Mouse (Mus musculus) stomach, embryonic 16.5 days (tissue): ENCODE measurements around the gene Cd8a. TPM values are rescaled to one million over a fixed set of nuclear protein-coding genes. Genes with fewer than 3 reads are reported as not detected.

Source experiments
- ATAC-seq: fragments of 200-750 bp; cut with Nextera tagmentation; 2 replicates; pipeline ENCODE4 v1.8.0; 2017; ENCODE audit warnings: moderate number of reproducible peaks, moderate TSS enrichment; ENCODE audit not compliant: insufficient read depth, low FRiP score
- H3K27ac ChIP-seq: fragments of 300-500 bp; sonication (generic); 2 replicates; pipeline ENCODE4 v1.5.1; 2014; ENCODE audit warnings: low read length
- H3K27me3 ChIP-seq: fragments of 300-500 bp; sonication (generic); 2 replicates; pipeline ENCODE4 v1.6.1; 2014; ENCODE audit warnings: low read length, control low read depth, mixed read lengths; ENCODE audit not compliant: control insufficient read depth, insufficient read depth
- H3K36me3 ChIP-seq: fragments of 300-500 bp; sonication (generic); 2 replicates; pipeline ENCODE4 v1.6.1; 2014; ENCODE audit warnings: low read length; ENCODE audit not compliant: control insufficient read depth, insufficient read depth
- H3K4me1 ChIP-seq: fragments of 300-500 bp; sonication (generic); 2 replicates; pipeline ENCODE4 v1.6.1; 2014; ENCODE audit warnings: low read length, control low read depth, mixed read lengths; ENCODE audit not compliant: control insufficient read depth, insufficient read depth
- H3K4me2 ChIP-seq: fragments of 300-500 bp; sonication (generic); 2 replicates; pipeline ENCODE4 v1.6.1; 2014; ENCODE audit warnings: low read depth, low read length, mixed read lengths
- H3K4me3 ChIP-seq: fragments of 300-500 bp; sonication (generic); replicated peaks from 2 replicates; pipeline ENCODE4 v1.5.1; 2014; ENCODE audit warnings: mild to moderate bottlenecking, low read length
- H3K9ac ChIP-seq: fragments of 300-500 bp; sonication (generic); 2 replicates; pipeline ENCODE4 v1.6.1; 2014; ENCODE audit warnings: low read length
- H3K9me3 ChIP-seq: fragments of 300-500 bp; sonication (generic); replicated peaks from 2 replicates; pipeline ENCODE4 v1.6.1; 2016; ENCODE audit warnings: low read length, control low read depth; ENCODE audit not compliant: control insufficient read depth
- WGBS: fragments of 180-500 bp; shearing (Covaris S2); extraction: QIAGEN DNeasy Blood & Tissue Kit; methylation state at CpG from one replicate; pipeline ENCODE4 v1.1.7; 2014; 5-methylcytosine and 5-hydroxymethylcytosine counted together
- polyA plus RNA-seq: library from polyadenylated mRNA; unstranded; fragments of >200 nt; fragmentation: Nextera tagmentation; extraction: Ambion mirVana; gene quantifications from 2 replicates; pipeline ENCODE4 v1.2.1, GENCODE M21; 2015

The Cd8a gene
- polyA plus RNA-seq, 1 experiment from 2014 or later = not detected

DNA sequence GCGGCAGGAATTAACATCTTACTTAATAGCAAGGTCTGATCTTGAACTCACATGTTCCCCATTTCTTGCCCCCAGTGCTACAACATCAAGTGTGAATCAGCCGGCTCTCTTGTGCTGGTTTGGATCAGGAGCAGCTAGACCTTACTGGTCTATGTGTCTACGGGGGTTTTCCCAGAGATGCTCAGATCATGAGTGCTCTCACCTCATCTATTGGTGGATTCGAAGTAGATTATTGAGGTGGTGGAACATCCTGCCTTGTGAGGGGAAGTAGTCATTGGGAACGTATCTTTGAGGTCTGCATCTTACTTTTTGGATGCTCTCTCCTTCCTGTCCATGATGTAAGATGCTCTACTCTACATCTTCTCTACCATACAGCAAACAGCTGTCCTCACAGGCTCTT is 8.4 kb downstream of the Cd8a start:
- Histone ChIP-seq H3K4me3 (no peak overlapping the region), H3K4me2 (no peak overlapping the region), H3K9me3 (no peaks in the 10 kb centered on the region), H3K36me3 (no peaks in the 10 kb centered on the region), H3K9ac (no peak overlapping the region), H3K4me1 (no peaks in the 10 kb centered on the region), H3K27ac (no peak overlapping the region), H3K27me3 (no peaks in the 10 kb centered on the region)
- WGBS = 87% methylated on average over 5 of the region's 5 CpGs
- no peak for ATAC-seq

DNA sequence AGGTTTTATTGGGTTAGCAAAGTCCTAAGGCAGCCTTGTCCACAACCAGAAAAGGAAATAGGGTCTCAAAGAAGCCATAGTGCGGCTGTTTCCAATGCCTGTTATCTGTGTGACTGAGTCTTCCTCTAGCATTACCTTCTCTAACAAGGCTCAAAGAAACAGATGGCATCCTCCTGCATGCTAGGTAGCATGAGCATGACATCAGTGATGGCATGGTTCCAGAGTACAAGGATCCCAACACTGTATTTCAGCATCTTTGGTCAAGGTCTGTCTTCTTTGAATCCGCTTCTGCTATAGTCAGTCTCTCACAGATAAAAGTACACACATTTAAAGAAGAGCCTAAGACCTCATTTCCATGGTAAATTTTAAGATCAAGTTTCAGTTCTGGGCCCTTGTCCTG is 17.3 kb downstream of the Cd8a start:
- Histone ChIP-seq H3K4me1 (no peaks in the 10 kb centered on the region), H3K4me2 (no peak overlapping the region), H3K9me3 (no peaks in the 10 kb centered on the region), H3K27me3 (no peaks in the 10 kb centered on the region), H3K36me3 (0 out of 2 replicates have a peak, but pooled peaks cover 5% of the 10 kb centered on the region), H3K27ac (no peak overlapping the region), H3K9ac (no peak overlapping the region), H3K4me3 (no peak overlapping the region)
- no peak for ATAC-seq
- 91% methylated on average over 2 of the region's 2 CpGs for WGBS

DNA sequence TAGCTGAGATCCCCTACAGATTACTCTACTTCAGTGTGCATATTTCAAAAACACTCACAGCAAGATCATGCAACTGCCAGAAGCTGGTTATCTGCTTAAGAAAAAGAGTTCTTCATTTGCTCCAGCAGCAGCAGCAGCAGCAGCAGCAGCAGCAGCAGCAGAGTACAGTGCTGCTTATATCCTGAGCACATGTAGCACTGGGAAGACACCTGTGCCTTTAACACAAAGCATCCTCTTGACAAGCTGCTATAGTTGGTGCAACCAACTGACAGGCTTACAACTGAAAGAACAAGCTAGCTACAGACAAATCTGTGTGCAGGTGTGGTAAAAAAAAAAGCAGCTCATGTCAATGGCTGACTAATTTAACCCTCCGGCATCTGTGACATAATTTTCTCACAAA is 22.8 kb downstream of the Cd8a start:
- Histone ChIP-seq H3K4me2 (no peak overlapping the region), H3K27ac (no peak overlapping the region), H3K27me3 (no peaks in the 10 kb centered on the region), H3K4me1 (no peaks in the 10 kb centered on the region), H3K4me3 (no peak overlapping the region), H3K9ac (no peak overlapping the region), H3K9me3 (no peaks in the 10 kb centered on the region), H3K36me3 (0 out of 2 replicates have a peak, but pooled peaks cover 5% of the 10 kb centered on the region)
- no peak for ATAC-seq
- WGBS = 97% methylated on average over 1 of the region's 1 CpGs

DNA sequence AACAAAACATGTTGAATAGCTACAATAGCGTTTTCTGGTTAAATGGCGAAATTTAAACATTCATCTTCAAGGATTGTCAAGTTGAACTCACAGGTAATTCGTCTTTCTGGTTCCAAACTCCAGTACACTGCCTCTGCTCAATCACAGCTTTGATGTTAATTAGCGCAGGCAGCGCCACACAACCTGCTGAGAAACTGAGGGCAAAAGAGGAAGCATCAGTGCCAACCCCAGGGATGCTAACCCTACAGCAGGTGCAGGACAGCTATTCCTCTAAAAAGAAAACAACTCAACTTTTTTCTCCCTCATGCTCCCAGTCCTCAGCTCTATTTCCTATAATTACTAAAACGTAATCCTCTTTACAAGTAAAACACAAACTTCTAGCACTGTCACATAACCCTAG is 23.5 kb downstream of the Cd8a start:
- ATAC-seq = no peak

DNA sequence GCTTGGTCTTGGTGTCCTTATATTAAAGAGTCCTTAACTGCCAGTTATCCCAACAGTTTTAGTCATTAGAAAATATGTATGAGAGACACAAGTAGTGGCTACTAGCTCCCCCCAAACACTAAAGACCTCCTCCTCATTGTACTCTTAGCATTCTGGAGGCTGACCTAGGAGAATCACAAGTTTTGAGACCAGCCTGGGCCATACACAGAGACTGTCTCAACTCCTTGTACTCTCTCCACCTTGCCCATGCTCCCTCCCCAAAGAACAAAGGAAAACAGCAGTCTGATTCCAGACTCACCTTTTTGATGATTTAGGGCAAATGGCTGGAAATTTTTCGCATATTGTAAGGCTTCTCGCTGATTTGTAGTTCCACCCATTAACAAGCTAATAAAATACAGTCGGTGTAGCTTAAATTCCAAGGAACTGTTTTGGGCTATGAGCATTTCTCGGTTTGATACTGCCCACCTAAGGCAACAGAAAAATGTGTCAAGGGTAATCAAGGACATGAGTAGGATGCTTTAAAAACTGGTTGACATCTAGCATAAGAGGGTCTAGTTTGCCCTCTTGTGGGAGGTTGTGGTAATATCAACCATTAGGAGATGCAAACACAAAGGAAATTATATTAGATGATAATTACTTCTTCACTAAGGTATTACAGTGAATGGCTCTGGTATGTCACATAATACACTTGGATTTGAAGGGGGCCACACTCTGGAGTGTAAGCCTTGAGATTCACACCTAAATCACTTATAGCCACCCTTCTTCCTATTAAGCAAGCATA is 25.8 kb downstream of the Cd8a start:
- no peak overlapping the region for H3K4me3 ChIP-seq
- 83% methylated on average over 4 of the region's 4 CpGs for WGBS
- no peak overlapping the region for H3K27ac ChIP-seq
- no peaks in the 10 kb centered on the region for H3K27me3 ChIP-seq
- H3K4me2 ChIP-seq = no peak overlapping the region
- no peaks in the 10 kb centered on the region for H3K9me3 ChIP-seq
- no peak overlapping the region for H3K9ac ChIP-seq
- H3K4me1 ChIP-seq = no peaks in the 10 kb centered on the region
- H3K36me3 ChIP-seq = no peaks in the 10 kb centered on the region
- ATAC-seq = no peak

More for the DNA sequence above, 23.5 kb downstream of the Cd8a start:
- Histone ChIP-seq H3K9me3 (no peaks in the 10 kb centered on the region), H3K4me3 (no peak overlapping the region), H3K36me3 (0 out of 2 replicates have a peak, but pooled peaks cover 4% of the 10 kb centered on the region), H3K4me1 (no peaks in the 10 kb centered on the region), H3K27me3 (no peaks in the 10 kb centered on the region), H3K4me2 (no peak overlapping the region), H3K9ac (no peak overlapping the region), H3K27ac (no peak overlapping the region)
- 87% methylated on average over 6 of the region's 6 CpGs for WGBS

DNA sequence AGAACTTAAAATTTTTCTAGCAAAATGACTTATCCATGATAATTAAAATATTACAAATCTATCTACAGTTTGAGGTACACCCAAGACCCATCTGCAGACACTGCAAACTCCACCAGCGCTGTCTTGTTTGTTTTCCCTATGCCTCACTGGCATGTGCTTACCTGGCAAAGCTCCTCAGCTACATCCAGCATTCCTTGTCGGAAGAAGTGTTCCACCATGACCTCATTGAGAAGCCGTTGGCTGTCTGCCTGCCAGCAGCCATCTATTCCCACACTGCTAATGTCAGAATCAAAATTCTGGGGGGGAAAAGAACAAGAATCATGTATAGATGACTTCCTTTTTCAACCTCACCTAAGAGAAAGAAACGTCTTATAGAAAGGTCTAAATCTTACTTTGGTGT is 41.4 kb downstream of the Cd8a start:
- Histone ChIP-seq H3K4me1 (no peaks in the 10 kb centered on the region), H3K27ac (no peak overlapping the region), H3K9me3 (no peaks in the 10 kb centered on the region), H3K4me3 (no peak overlapping the region), H3K9ac (no peak overlapping the region), H3K36me3 (no peaks in the 10 kb centered on the region), H3K4me2 (no peak overlapping the region), H3K27me3 (no peaks in the 10 kb centered on the region)
- WGBS = 76% methylated on average over 4 of the region's 4 CpGs
- no peak for ATAC-seq

DNA sequence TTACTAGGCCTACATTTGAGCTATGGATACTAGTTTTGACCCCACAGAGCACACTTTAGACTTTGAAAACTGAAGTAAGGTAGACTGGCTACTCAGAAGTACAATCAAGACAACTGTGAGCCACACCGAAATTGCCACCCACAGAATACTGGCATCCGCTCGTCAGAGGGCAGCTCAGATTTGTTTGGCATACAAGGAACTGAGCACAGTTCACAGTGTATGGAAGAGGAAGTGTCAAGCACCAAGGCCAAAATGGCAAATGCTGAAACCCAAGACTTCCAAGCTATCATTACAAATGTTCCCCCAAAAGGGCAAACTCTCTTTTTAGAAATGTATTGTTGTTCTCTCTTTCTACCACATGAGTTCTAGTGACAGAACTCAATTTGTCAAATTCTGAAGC is 42.2 kb downstream of the Cd8a start:
- no peak for ATAC-seq
- Histone ChIP-seq H3K4me3 (no peak overlapping the region), H3K27me3 (no peaks in the 10 kb centered on the region), H3K36me3 (no peaks in the 10 kb centered on the region), H3K4me1 (no peaks in the 10 kb centered on the region), H3K9ac (no peak overlapping the region), H3K4me2 (no peak overlapping the region), H3K9me3 (no peaks in the 10 kb centered on the region), H3K27ac (no peak overlapping the region)
- WGBS = 82% methylated on average over 3 of the region's 3 CpGs

DNA sequence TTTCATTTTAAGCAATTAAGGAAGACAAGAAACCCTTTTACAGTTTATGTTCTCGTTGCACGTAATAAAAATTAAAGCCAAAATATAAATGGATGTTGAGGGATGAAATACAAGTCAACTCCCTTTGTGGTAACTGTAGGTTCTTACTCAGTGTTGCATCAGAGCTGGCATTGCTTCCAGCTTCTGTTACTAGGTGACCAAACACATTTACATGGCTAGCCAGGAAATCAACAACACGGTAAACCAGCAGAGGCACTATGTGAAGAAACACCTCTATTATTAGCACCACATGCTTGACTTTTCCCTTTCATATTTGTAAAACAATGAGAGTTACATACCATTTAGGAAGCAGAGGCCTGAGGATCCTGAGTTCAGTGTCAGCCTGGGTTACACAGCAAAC is 45.6 kb downstream of the Cd8a start:
- H3K4me2 ChIP-seq = no peak overlapping the region
- H3K9me3 ChIP-seq = no peaks in the 10 kb centered on the region
- H3K27me3 ChIP-seq = no peaks in the 10 kb centered on the region
- H3K4me3 ChIP-seq = no peak overlapping the region
- no peak for ATAC-seq
- WGBS = 86% methylated on average over 3 of the region's 3 CpGs
- H3K9ac ChIP-seq = no peak overlapping the region
- H3K4me1 ChIP-seq = 0 out of 2 replicates have a peak, but pooled peaks cover 6% of the 10 kb centered on the region
- no peaks in the 10 kb centered on the region for H3K36me3 ChIP-seq
- H3K27ac ChIP-seq = no peak overlapping the region

DNA sequence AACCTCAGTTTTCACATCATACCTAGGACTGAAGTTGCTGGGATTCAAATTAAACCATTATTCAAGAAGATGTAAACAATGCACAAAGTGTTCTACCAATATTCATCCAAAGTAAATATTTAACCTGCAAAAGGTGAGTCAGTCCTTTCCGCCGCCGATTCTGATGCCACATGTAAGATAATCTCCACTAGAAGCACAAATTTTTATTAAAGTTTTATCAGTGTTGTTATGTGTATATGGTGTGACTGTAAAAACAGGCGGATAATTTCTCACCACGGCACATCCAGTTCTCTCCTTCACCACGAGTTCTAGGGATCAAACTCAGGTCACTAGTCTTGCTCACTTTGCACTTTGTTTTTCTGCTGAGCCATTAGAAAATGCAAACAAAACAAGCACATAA is 47.6 kb downstream of the Cd8a start:
- no peak overlapping the region for H3K9ac ChIP-seq
- no peak overlapping the region for H3K4me3 ChIP-seq
- no peak overlapping the region for H3K27ac ChIP-seq
- no peak overlapping the region for H3K4me2 ChIP-seq
- ATAC-seq = no peak
- no peaks in the 10 kb centered on the region for H3K27me3 ChIP-seq
- H3K9me3 ChIP-seq = no peaks in the 10 kb centered on the region
- no peaks in the 10 kb centered on the region for H3K36me3 ChIP-seq
- H3K4me1 ChIP-seq = 0 out of 2 replicates have a peak, but pooled peaks cover 6% of the 10 kb centered on the region
- WGBS = 60% methylated on average over 6 of the region's 6 CpGs
